Mouse (Mus musculus) midbrain, embryonic 13.5 days (tissue): ENCODE results near the gene Add2. TPM values are rescaled to one million over a fixed set of nuclear protein-coding genes. Genes with fewer than 3 reads are reported as not detected.
"Not testable (repeated sequence)": the region's sequence is repeated elsewhere in the genome, so short reads cannot be mapped to it uniquely, and the experiment has no call there.

Source experiments
- ATAC-seq: fragments of 200-750 bp; cut with Nextera tagmentation; 2 replicates; pipeline ENCODE4 v1.8.0; 2017; ENCODE audit warnings: mild to moderate bottlenecking, moderate TSS enrichment, moderate library complexity
- H3K27ac ChIP-seq: fragments of 300-500 bp; sonication (generic); 2 replicates; pipeline ENCODE4 v1.5.1; 2015; ENCODE audit warnings: inconsistent platforms, mild to moderate bottlenecking, moderate library complexity
- H3K27me3 ChIP-seq: fragments of 300-500 bp; sonication (generic); 2 replicates; pipeline ENCODE4 v1.6.1; 2015; ENCODE audit warnings: mild to moderate bottlenecking, inconsistent platforms
- H3K36me3 ChIP-seq: fragments of 300-500 bp; sonication (generic); 2 replicates; pipeline ENCODE4 v1.6.1; 2015; ENCODE audit warnings: mild to moderate bottlenecking, inconsistent platforms
- H3K4me1 ChIP-seq: fragments of 300-500 bp; sonication (generic); replicated peaks from 2 replicates; pipeline ENCODE4 v1.6.1; 2015; ENCODE audit warnings: inconsistent platforms
- H3K4me2 ChIP-seq: fragments of 300-500 bp; sonication (generic); replicated peaks from 2 replicates; pipeline ENCODE4 v1.6.1; 2015; ENCODE audit warnings: moderate library complexity, mild to moderate bottlenecking, inconsistent platforms
- H3K4me3 ChIP-seq: fragments of 300-500 bp; sonication (generic); replicated peaks from 2 replicates; pipeline ENCODE4 v1.5.1; 2015; ENCODE audit warnings: mild to moderate bottlenecking, inconsistent platforms
- H3K9ac ChIP-seq: fragments of 300-500 bp; sonication (generic); replicated peaks from 2 replicates; pipeline ENCODE4 v1.6.1; 2015; ENCODE audit warnings: mild to moderate bottlenecking, inconsistent platforms
- H3K9me3 ChIP-seq: fragments of 300-500 bp; sonication (generic); 2 replicates; pipeline ENCODE4 v1.6.1; 2016; ENCODE audit warnings: mild to moderate bottlenecking, inconsistent platforms
- WGBS: fragments of 180-500 bp; shearing (Covaris S2); methylation state at CpG from one replicate; pipeline ENCODE4 v1.1.7; 2015; 5-methylcytosine and 5-hydroxymethylcytosine counted together
- polyA plus RNA-seq: library from polyadenylated mRNA; unstranded; fragments of >200 nt; fragmentation: Nextera tagmentation; extraction: Ambion mirVana; gene quantifications from 2 replicates; pipeline ENCODE4 v1.2.1, GENCODE M21; 2015

Add2 gene
- 200 and 208 TPM in 2 replicates for polyA plus RNA-seq

- Histone ChIP-seq H3K27ac (peak within 1 kb of the TSS; percentile 97), H3K4me2 (peak within 1 kb of the TSS; percentile 81), H3K4me3 (peak within 1 kb of the TSS; percentile 84), H3K9me3 (no peaks in the 10 kb centered on the region), H3K4me1 (peaks cover 52% of the 10 kb centered on the region), H3K27me3 (0 out of 2 replicates have a peak, but pooled peaks cover 2% of the 10 kb centered on the region), H3K36me3 (no peaks in the 10 kb centered on the region), H3K9ac (peak within 1 kb of the TSS; percentile 97)
- under 1% methylated on average over 56 of the region's 56 CpGs for WGBS
- ATAC-seq = peak; percentile 92
These were observed at the start of gene Add2 for GRCm38 (mm10) chr6:86028601-86029322. Gene Add2 (plus strand): TSS chr6:86028681.

DNA sequence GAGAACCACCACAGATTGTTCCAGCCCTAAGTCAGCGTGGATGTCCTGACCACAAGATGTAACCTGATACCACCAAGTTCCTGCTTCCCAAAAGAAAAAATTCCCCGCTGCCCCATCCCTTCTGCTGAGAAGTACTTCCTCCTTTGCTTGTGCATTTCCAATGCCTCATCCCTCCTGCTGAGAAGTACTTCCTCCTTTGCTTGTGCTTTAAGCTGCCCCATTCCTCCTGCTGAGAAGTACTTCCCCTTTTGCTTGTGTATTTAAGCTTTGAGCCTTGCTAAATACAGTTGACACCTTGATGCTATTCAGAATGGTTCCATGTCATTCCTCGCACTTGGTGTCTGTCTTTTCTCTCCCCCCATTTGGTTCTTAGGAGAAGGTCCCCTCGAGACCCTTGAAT, 49.7 kb upstream of the Add2 start:
- not testable (repeated sequence) for H3K4me1 ChIP-seq, H3K36me3 ChIP-seq, ATAC-seq, H3K4me3 ChIP-seq, H3K9ac ChIP-seq, H3K9me3 ChIP-seq, H3K4me2 ChIP-seq, H3K27ac ChIP-seq, H3K27me3 ChIP-seq
- WGBS = 80% methylated on average over 4 of the region's 4 CpGs

DNA sequence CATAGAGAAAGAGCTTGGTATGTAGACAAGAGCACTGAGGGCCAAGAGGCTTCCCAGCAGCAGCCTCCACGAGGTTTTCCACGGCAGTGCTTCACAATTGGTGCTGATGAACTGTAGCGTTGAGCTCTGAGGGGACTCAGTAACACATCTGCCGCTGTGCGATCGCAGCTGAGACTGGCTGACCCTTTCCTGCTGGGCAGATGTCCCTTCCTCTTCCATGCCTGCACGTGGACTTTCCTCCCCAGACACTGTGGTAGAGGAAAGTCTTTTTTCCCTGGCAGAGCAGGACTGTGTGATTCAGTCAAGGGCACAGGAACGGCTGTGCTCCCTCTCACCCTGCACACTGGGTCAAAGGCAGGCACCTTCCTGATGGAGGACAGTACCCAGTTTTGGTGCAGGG, 44.1 kb upstream of the Add2 start:
- no peaks in the 10 kb centered on the region for H3K36me3 ChIP-seq
- no peak overlapping the region for H3K4me2 ChIP-seq
- ATAC-seq = no peak
- WGBS = 77% methylated on average over 8 of the region's 8 CpGs
- no peak overlapping the region for H3K4me3 ChIP-seq
- H3K9ac ChIP-seq = no peak overlapping the region
- H3K9me3 ChIP-seq = no peaks in the 10 kb centered on the region
- no peak overlapping the region for H3K27ac ChIP-seq
- no peaks in the 10 kb centered on the region for H3K4me1 ChIP-seq
- no peaks in the 10 kb centered on the region for H3K27me3 ChIP-seq

DNA sequence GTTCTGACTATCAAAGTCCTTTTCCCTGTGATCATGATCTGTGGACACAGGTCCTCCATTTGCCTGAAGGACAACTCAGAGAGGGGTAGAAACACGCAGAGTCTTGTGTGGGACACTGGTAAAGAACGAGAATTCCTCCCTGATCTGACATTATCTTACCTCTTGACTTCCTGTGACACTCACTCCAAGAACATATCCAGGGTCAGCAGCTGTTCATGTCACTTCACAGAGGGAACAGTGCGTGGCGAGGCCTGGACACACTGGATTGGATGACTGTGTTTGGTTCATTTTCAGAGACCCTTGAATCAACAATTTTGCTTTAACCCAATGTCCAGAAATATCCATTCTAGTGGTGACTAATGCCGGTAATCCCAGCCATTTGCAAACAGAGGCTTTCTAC, 38.9 kb upstream of the Add2 start:
- not testable (repeated sequence) for H3K27me3 ChIP-seq, H3K9ac ChIP-seq, ATAC-seq, H3K36me3 ChIP-seq, H3K27ac ChIP-seq, H3K4me1 ChIP-seq, H3K9me3 ChIP-seq, H3K4me2 ChIP-seq, H3K4me3 ChIP-seq
- WGBS = 87% methylated on average over 5 of the region's 5 CpGs

- ATAC-seq, H3K36me3 ChIP-seq, H3K4me2 ChIP-seq, H3K27me3 ChIP-seq, H3K4me1 ChIP-seq, H3K27ac ChIP-seq, H3K4me3 ChIP-seq, H3K9me3 ChIP-seq, H3K9ac ChIP-seq: not testable (repeated sequence)
- WGBS = 91% methylated on average over 5 of the region's 5 CpGs
These were observed 37.7 kb upstream of the Add2 start for GRCm38 (mm10) chr6:85990774-85991173.

DNA sequence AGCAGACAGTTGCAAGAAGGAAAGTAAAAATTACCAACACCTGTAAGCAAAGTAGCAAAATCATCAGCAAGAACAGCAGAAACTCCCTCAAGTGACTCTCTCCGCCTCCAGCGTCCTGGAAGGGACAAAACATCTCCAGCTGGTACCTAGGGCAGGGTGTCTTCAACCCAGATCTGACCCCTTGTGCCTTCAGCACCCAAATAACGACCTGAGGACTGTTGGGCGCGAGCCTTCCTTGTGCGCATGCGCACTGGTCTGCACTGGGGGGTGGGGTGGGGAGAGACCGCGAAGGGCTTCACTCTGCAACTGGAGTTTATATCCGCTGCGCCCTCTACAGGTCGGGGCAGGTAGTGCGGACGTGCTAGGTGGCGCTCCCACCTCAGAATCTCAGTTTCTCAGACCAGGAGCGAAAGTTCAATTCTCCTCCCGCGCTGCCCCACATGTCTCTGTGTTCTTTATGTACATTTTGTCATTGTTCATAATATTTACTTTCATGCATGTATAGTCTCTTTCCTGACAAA, 25.0 kb upstream of the Add2 start:
- Histone ChIP-seq H3K36me3 (no peaks in the 10 kb centered on the region), H3K9ac (no peak overlapping the region), H3K27ac (no peak overlapping the region), H3K27me3 (no peaks in the 10 kb centered on the region), H3K9me3 (no peaks in the 10 kb centered on the region), H3K4me1 (0 out of 2 replicates have a peak, but pooled peaks cover 7% of the 10 kb centered on the region), H3K4me2 (no peak overlapping the region), H3K4me3 (no peak overlapping the region)
- ATAC-seq = no peak
- 78% methylated on average over 18 of the region's 18 CpGs for WGBS

DNA sequence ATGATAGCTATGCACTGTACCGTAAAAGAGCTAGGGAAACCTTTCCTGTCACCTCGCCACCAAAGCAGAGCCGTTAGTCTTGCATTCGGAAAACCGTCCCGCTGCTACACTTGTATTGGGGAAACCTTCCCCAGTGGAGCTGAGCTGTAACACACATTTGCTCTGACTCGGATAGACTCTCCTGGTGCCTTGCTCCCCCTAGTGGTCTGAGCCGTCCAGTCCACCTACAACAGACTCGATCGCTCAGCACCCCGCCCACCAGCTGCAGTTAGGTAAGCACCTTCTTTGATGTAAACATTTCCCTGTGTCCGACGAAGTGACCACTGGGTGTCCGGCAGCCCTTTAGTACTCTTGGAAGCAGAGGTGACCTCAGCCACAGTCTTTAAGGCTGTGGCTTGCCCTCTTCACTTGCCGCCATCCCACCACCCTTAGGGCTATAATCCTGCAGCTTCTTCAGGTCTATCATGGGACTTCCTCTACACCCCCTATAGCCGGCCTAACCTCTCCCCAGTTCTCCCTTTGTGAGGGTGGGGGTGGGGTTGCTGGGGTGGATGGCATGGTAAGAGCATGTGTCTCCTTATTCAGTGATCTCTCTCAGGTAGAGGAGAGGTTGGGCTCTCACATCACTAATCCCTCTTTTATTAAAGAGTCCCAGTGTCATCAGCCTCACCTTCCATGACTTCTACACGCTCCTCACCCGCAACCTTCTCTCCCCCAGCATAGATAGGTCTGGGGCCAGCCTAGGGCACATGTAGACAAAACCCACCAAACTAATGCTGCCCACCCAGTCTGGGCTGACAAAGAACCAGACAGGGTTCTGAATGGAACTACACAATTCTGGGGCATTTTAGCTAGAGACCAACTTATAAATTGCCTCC, 24.0 kb upstream of the Add2 start:
- H3K36me3 ChIP-seq = no peaks in the 10 kb centered on the region
- no peak overlapping the region for H3K9ac ChIP-seq
- H3K4me1 ChIP-seq = 0 out of 2 replicates have a peak, but pooled peaks cover 7% of the 10 kb centered on the region
- no peaks in the 10 kb centered on the region for H3K27me3 ChIP-seq
- no peak overlapping the region for H3K27ac ChIP-seq
- no peaks in the 10 kb centered on the region for H3K9me3 ChIP-seq
- WGBS = 13% methylated on average over 18 of the region's 18 CpGs
- peak overlapping the region; percentile 20; the same call in 1 of the 2 replicates for H3K4me3 ChIP-seq
- peak overlapping the region; percentile 46 for H3K4me2 ChIP-seq
- ATAC-seq = peak; percentile 89

- WGBS = 38% methylated on average over 4 of the region's 4 CpGs
- Histone ChIP-seq H3K4me3 (no peak overlapping the region), H3K4me1 (0 out of 2 replicates have a peak, but pooled peaks cover 4% of the 10 kb centered on the region), H3K27ac (no peak overlapping the region), H3K9me3 (no peaks in the 10 kb centered on the region), H3K4me2 (no peak overlapping the region), H3K27me3 (no peaks in the 10 kb centered on the region), H3K36me3 (no peaks in the 10 kb centered on the region), H3K9ac (no peak overlapping the region)
- 0 out of 2 replicates have a peak, but pooled peaks have one; percentile 58 for ATAC-seq
These were observed 18.5 kb upstream of the Add2 start for GRCm38 (mm10) chr6:86009980-86010379.

- H3K27me3 ChIP-seq, H3K36me3 ChIP-seq, H3K4me1 ChIP-seq, H3K9me3 ChIP-seq, H3K4me2 ChIP-seq, H3K4me3 ChIP-seq, ATAC-seq, H3K9ac ChIP-seq, H3K27ac ChIP-seq: not testable (repeated sequence)
- WGBS = 74% methylated on average over 5 of the region's 5 CpGs
These were observed 13.7 kb upstream of the Add2 start for GRCm38 (mm10) chr6:86014812-86015211.

GRCm38 (mm10) chr6:86015871-86016270, 12.6 kb upstream of the Add2 start, which contains the start of gene Figla:
Gene Figla (plus strand): TSS chr6:86016171.
- no peak within 1 kb of the TSS for H3K27ac ChIP-seq
- no peak for ATAC-seq
- no peaks in the 10 kb centered on the region for H3K27me3 ChIP-seq
- WGBS = 84% methylated on average over 9 of the region's 9 CpGs
- H3K9ac ChIP-seq = no peak within 1 kb of the TSS
- no peaks in the 10 kb centered on the region for H3K9me3 ChIP-seq
- H3K4me3 ChIP-seq = no peak within 1 kb of the TSS
- H3K4me2 ChIP-seq = no peak within 1 kb of the TSS
- H3K4me1 ChIP-seq = no peaks in the 10 kb centered on the region
- H3K36me3 ChIP-seq = no peaks in the 10 kb centered on the region

DNA sequence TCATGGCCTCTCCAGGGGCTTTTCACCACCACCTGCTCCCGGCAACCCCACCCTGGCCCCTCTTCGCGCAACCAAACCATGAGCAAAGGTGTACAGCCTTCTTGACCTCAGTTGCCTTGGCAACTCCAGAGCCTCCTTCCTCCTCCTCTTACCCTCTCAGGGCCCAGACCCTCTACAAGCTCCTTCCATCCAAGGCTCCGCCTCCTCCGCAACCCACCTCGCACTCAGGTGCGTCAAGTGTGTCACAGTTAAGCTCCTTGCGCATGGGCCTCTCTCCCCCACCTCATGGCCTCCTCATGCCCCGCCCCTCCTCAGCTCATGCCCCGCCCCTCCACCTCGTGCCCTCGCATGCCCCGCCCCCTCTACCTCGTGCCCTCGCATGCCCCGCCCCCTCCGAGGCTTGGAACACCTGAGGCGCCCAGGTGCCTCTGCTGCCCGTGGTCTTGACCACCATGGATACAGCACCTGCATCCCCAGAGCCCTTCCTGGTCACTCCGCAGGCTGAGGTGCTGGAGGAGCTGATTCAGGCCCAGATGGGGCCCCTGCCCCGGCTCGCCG, 11.6 kb upstream of the Add2 start:
- 88% methylated on average over 23 of the region's 23 CpGs for WGBS
- no peak overlapping the region for H3K9ac ChIP-seq
- no peak overlapping the region for H3K4me2 ChIP-seq
- no peak overlapping the region for H3K4me3 ChIP-seq
- no peaks in the 10 kb centered on the region for H3K4me1 ChIP-seq
- H3K36me3 ChIP-seq = no peaks in the 10 kb centered on the region
- H3K27ac ChIP-seq = no peak overlapping the region
- no peaks in the 10 kb centered on the region for H3K27me3 ChIP-seq
- no peaks in the 10 kb centered on the region for H3K9me3 ChIP-seq
- ATAC-seq = no peak
